Mouse (Mus musculus) forebrain, embryonic 11.5 days (tissue): ENCODE measurements around the gene Tmem183a. TPM values are rescaled to one million over a fixed set of nuclear protein-coding genes. Genes with fewer than 3 reads are reported as not detected.

Experiments used
- ATAC-seq: fragments of 200-750 bp; cut with Nextera tagmentation; replicated peaks from 2 replicates; pipeline ENCODE4 v1.8.0; 2017; ENCODE audit warnings: moderate TSS enrichment; ENCODE audit not compliant: low FRiP score
- DNase-seq: peaks from one replicate; pipeline ENCODE4 v3.0.0-alpha.2; 2017; ENCODE audit warnings: low spot score
- H3K27ac ChIP-seq: fragments of 300-500 bp; sonication (generic); 2 replicates; pipeline ENCODE4 v1.5.1; 2014; ENCODE audit warnings: low read depth, low read length
- H3K27me3 ChIP-seq: fragments of 300-500 bp; sonication (generic); 2 replicates; pipeline ENCODE4 v1.6.1; 2014; ENCODE audit warnings: mild to moderate bottlenecking, low read length, mixed read lengths; ENCODE audit not compliant: control insufficient read depth, insufficient read depth
- H3K36me3 ChIP-seq: fragments of 300-500 bp; sonication (generic); 2 replicates; pipeline ENCODE4 v1.6.1; 2014; ENCODE audit warnings: mild to moderate bottlenecking, low read length, moderate library complexity, mixed read lengths; ENCODE audit not compliant: control insufficient read depth, insufficient read depth
- H3K4me1 ChIP-seq: fragments of 300-500 bp; sonication (generic); replicated peaks from 2 replicates; pipeline ENCODE4 v1.6.1; 2014; ENCODE audit warnings: low read length, mixed read lengths; ENCODE audit not compliant: control insufficient read depth, insufficient read depth
- H3K4me2 ChIP-seq: fragments of 300-500 bp; sonication (generic); 2 replicates; pipeline ENCODE4 v1.6.1; 2014; ENCODE audit warnings: low read depth, mild to moderate bottlenecking, low read length, moderate library complexity, mixed read lengths; ENCODE audit not compliant: severe bottlenecking
- H3K4me3 ChIP-seq: fragments of 300-500 bp; sonication (generic); 2 replicates; pipeline ENCODE4 v1.5.1; 2014; ENCODE audit warnings: low read depth, low read length
- H3K9ac ChIP-seq: fragments of 300-500 bp; sonication (generic); 2 replicates; pipeline ENCODE4 v1.6.1; 2014; ENCODE audit warnings: low read length
- H3K9me3 ChIP-seq: fragments of 300-500 bp; sonication (generic); 2 replicates; pipeline ENCODE4 v1.6.1; 2016; ENCODE audit warnings: low read length, mixed read lengths; ENCODE audit not compliant: control insufficient read depth
- WGBS: fragments of 180-500 bp; shearing (Covaris S2); extraction: QIAGEN DNeasy Blood & Tissue Kit; methylation state at CpG from one replicate; pipeline ENCODE4 v1.1.7; 2014; 5-methylcytosine and 5-hydroxymethylcytosine counted together
- polyA plus RNA-seq: library from polyadenylated mRNA; unstranded; fragments of >200 nt; fragmentation: Nextera tagmentation; extraction: Ambion mirVana; gene quantifications from 2 replicates; pipeline ENCODE4 v1.2.1, GENCODE M21; 2014

Tmem183a gene
- 133 and 145 TPM in 2 replicates for polyA plus RNA-seq

- H3K27ac ChIP-seq = 0 out of 2 replicates have a peak within 1 kb of the TSS, but pooled peaks have one; percentile 25
- peak within 1 kb of the TSS; percentile 84 for H3K4me2 ChIP-seq
- H3K27me3 ChIP-seq = no peaks in the 10 kb centered on the region
- H3K4me3 ChIP-seq = peak within 1 kb of the TSS; percentile 89
- peaks cover 3% of the 10 kb centered on the region for H3K4me1 ChIP-seq
- peak; percentile 97 for ATAC-seq
- H3K9ac ChIP-seq = peak within 1 kb of the TSS; percentile 92
- DNase-seq = peak; percentile 98
- peaks cover 8% of the 10 kb centered on the region for H3K36me3 ChIP-seq
- no peaks in the 10 kb centered on the region for H3K9me3 ChIP-seq
- under 1% methylated on average over 38 of the region's 38 CpGs for WGBS
Measured at GRCm38 (mm10) chr1:134361857-134362212, at the start of gene Tmem183a. TSS of gene Tmem183a (minus strand) at chr1:134361979.

DNA sequence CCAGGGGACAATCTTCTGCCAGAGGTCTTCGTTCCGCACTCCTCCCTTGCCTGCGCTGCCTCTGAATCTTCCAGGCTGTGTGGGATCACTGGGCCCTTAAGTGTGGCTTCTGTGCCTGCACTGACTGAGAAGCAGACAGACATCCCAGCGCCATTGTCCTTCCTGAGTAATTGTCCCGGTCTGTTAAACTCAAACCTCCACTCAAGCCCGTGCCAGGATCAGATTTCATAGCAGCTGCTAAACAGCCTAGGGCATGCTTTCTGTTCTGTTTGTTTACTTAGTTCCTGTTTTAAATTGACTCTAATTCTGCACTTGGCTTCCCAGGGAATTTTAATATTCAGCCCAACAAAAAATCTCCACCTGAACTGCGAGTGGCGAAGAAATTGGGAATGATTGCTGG, 46.3 kb upstream of the Tmem183a start:
- no peak overlapping the region for H3K27ac ChIP-seq

DNA sequence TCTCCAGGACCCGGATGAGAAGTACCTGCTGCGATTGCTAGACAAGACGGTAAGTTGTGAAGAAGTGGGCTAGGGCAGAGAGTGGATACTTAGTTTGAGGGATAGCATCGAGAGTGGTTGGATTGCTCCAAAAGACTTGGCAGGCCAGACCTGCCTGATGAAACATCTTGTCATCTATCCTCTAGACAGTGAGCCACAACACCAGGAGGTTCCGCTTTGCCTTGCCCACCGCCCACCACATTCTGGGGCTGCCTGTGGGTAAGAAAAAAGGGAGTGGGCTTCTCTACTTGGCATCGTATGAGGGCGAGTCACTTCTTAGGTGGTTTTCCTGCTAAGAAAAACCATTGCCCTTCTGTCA, 44.6 kb upstream of the Tmem183a start:
- 0 out of 2 replicates have a peak, but pooled peaks cover 2% of the 10 kb centered on the region for H3K4me1 ChIP-seq
- H3K36me3 ChIP-seq = no peaks in the 10 kb centered on the region
- H3K27ac ChIP-seq = no peak overlapping the region
- ATAC-seq (peak; percentile 14; the same call in 1 of the 2 replicates), DNase-seq (no peak)
- WGBS = 42% methylated on average over 8 of the region's 8 CpGs
- H3K9ac ChIP-seq = peak overlapping the region; percentile 73
- H3K4me2 ChIP-seq = peak overlapping the region; percentile 84
- H3K9me3 ChIP-seq = no peaks in the 10 kb centered on the region
- peak overlapping the region; percentile 56 for H3K4me3 ChIP-seq
- no peaks in the 10 kb centered on the region for H3K27me3 ChIP-seq

More for the DNA sequence above, 46.3 kb upstream of the Tmem183a start:
- Histone ChIP-seq H3K9me3 (no peaks in the 10 kb centered on the region), H3K9ac (no peak overlapping the region), H3K27me3 (no peaks in the 10 kb centered on the region), H3K36me3 (no peaks in the 10 kb centered on the region), H3K4me3 (no peak overlapping the region), H3K4me1 (0 out of 2 replicates have a peak, but pooled peaks cover 2% of the 10 kb centered on the region), H3K4me2 (no peak overlapping the region)
- ATAC-seq (no peak), DNase-seq (no peak)
- 83% methylated on average over 8 of the region's 8 CpGs for WGBS

GRCm38 (mm10) chr1:134405509-134406413, 44.0 kb upstream of the Tmem183a start, which contains the start of gene Cyb5r1:
TSS of gene Cyb5r1 (plus strand) at chr1:134405559.
- DNase-seq = peak; percentile 91
- Histone ChIP-seq H3K4me1 (0 out of 2 replicates have a peak, but pooled peaks cover 2% of the 10 kb centered on the region), H3K4me3 (peak within 1 kb of the TSS; percentile 56), H3K27me3 (no peaks in the 10 kb centered on the region), H3K36me3 (no peaks in the 10 kb centered on the region), H3K9ac (peak within 1 kb of the TSS; percentile 73), H3K4me2 (peak within 1 kb of the TSS; percentile 84), H3K27ac (no peak within 1 kb of the TSS), H3K9me3 (no peaks in the 10 kb centered on the region)
- WGBS = 2% methylated on average over 43 of the region's 43 CpGs
- peak; percentile 99 for ATAC-seq

DNA sequence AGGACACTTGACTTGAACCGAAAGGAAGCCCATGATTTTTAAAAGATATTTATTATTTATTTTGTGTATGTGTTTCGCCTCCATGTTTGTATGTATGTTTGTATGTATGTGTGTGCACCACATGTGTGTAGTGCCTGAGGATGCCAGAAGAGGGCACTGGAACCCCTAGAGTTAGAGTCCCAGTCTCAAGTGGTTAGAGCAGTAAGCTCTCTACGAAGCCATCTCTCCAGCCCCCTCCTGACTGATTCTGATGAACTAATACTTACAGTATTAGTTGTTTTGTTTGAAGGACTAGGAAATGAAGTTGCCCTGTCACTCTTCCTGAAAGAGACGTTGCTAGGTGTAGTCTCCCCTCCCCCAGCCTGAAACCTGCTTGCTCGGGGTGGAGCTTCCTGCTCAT, 38.0 kb upstream of the Tmem183a start:
- H3K9me3 ChIP-seq = no peaks in the 10 kb centered on the region; the same call in 1 of the 2 replicates
- H3K4me2 ChIP-seq = no peak overlapping the region
- no peaks in the 10 kb centered on the region for H3K27me3 ChIP-seq
- H3K4me3 ChIP-seq = no peak overlapping the region
- DNase-seq (no peak), ATAC-seq (no peak)
- WGBS = 52% methylated on average over 5 of the region's 5 CpGs
- no peaks in the 10 kb centered on the region for H3K4me1 ChIP-seq
- no peaks in the 10 kb centered on the region for H3K36me3 ChIP-seq
- H3K27ac ChIP-seq = no peak overlapping the region
- H3K9ac ChIP-seq = no peak overlapping the region

- no peak for ATAC-seq
- Histone ChIP-seq H3K4me1 (no peaks in the 10 kb centered on the region), H3K9ac (no peak overlapping the region), H3K27ac (no peak overlapping the region), H3K4me3 (no peak overlapping the region), H3K9me3 (no peaks in the 10 kb centered on the region; the same call in 1 of the 2 replicates), H3K27me3 (no peaks in the 10 kb centered on the region), H3K4me2 (no peak overlapping the region), H3K36me3 (no peaks in the 10 kb centered on the region)
- WGBS = 92% methylated on average over 12 of the region's 12 CpGs
- no peak for DNase-seq
Measured at GRCm38 (mm10) chr1:134398210-134398609, 36.4 kb upstream of the Tmem183a start.

GRCm38 (mm10) chr1:134393827-134394226, 32.0 kb upstream of the Tmem183a start:
- Histone ChIP-seq H3K27ac (no peak overlapping the region), H3K9ac (no peak overlapping the region), H3K36me3 (no peaks in the 10 kb centered on the region), H3K27me3 (no peaks in the 10 kb centered on the region), H3K9me3 (no peaks in the 10 kb centered on the region), H3K4me1 (no peaks in the 10 kb centered on the region), H3K4me3 (no peak overlapping the region), H3K4me2 (no peak overlapping the region)
- 63% methylated on average over 5 of the region's 5 CpGs for WGBS
- ATAC-seq (no peak), DNase-seq (no peak)

DNA sequence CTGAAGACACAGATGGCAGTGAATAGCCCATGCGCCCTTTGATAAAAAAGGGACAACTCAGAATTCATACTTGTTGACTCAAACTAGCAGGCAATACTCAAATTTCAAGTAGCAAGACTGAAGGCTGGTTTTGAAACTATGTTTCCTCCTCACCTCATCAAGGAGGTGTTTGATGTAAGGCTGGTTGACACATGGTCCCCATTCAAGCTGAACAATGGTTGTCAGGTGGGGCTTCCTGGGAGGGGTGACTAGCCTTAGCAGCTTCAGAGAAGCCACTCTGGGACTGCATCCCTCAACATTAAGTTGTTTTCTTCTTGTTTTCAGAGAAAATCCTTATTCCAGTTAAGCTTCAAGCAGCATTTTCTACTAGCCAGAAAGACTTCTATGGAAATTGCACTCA, 23.9 kb upstream of the Tmem183a start, which contains the start of gene 4933406M09Rik:
4933406M09Rik (plus strand) TSS at position 275 of the 400 bp plus-strand sequence.
- Histone ChIP-seq H3K9ac (no peak within 1 kb of the TSS), H3K4me2 (no peak within 1 kb of the TSS), H3K36me3 (no peaks in the 10 kb centered on the region), H3K27me3 (no peaks in the 10 kb centered on the region; the same call in 1 of the 2 replicates), H3K4me3 (no peak within 1 kb of the TSS), H3K4me1 (no peaks in the 10 kb centered on the region), H3K27ac (no peak within 1 kb of the TSS), H3K9me3 (no peaks in the 10 kb centered on the region)
- no peak for ATAC-seq
- no peak for DNase-seq
- 89% methylated on average over 1 of the region's 1 CpGs for WGBS
